Mouse (Mus musculus): ENCODE results near the gene Gatad2a.

DNA sequence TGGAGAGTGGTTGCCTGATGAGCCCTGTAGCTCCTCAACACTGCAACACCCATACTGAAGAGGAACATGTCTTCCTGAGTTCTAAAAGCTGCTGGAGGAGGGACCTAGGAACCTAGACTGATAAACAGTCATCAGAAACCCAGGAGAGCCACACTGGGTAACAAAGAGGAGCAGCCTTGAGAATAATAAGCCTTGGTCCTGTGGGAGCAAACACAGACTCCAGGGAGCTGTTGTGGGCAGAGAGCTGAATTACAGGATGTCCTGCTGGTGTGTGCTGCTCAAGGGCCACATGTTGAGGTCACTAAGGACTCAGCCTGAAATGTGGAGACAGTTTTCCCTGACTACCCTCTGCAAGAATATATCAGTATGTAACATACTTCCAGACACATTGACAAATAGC is 38.3 kb downstream of the Gatad2a start:
- peak; percentile 15; the same call in 1 of the 2 replicates for TF ChIP-seq POLR2A (IDR thresholded peaks at IDR 0.05; ENCODE audit: insufficient read depth, low read depth, low read length)
- peak; percentile 12; the same call in 1 of the 2 replicates for TF ChIP-seq CTCF (IDR thresholded peaks at IDR 0.05)
- peak; percentile 87 for TF ChIP-seq EP300 (IDR thresholded peaks at IDR 0.05; ENCODE audit: insufficient read depth, low read depth, low read length)
